Mouse (Mus musculus) retina, postnatal 1 day (tissue): ENCODE measurements around the gene Wnk2.

Experiments used
- DNase-seq: peaks from one replicate; pipeline ENCODE4 v3.0.0-alpha.2; 2012

Wnk2 gene

GRCm38 (mm10) chr13:49175509-49175908 is 27.7 kb upstream of the Wnk2 start:
- DNase-seq = no peak

DNA sequence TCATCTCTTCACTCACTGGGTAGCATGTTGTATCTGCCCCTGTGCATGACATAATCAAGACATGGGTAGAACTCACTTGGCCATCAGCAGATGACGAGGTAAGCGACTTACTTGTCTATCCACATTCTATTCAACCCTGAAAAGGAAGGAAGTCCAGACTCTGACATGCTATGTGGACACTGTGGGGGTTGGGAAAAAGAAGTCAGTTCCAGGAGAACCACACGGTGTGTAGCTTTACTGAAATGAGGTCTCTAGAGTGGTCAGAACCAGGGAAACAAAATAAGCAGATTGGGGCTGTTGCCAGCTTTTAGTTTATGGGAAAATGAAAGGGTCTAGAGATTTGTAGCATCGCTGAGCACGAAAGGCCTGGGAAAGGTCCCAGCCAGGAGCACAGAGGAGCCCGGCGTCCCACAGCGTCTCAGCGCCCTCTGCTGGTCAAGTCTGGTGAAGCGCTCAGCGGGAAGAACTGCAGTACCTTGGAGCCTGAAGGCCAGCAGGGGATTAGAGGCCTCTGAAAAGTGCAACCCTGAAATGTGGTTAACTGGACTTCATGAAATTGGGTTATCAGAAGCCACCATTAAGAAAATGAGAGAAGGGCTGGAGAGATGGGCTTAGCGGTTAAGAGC is 25.3 kb upstream of the Wnk2 start:
- DNase-seq = peak; percentile 89

DNA sequence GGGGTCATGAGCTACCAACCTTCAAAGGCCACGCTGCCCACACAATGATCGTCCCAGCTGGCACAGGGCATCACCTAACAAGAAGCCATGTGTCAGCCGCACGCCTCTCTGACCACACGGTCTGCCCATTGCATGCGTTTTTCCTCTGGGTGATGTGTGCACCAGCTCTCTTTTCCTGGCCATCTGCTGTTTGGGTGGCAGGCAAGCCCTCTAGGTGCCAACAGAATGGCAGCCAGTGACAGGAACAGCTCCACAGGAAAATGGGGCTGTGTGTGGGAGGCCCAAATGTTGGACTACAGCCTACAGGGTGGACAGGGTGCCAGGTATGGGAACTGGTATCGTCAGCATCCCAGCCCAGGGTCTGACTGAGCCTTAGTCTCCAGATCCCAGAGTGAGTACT is 24.5 kb upstream of the Wnk2 start:
- DNase-seq = no peak

- no peak for DNase-seq
Measured at GRCm38 (mm10) chr13:49171729-49172128, 23.9 kb upstream of the Wnk2 start.

DNA sequence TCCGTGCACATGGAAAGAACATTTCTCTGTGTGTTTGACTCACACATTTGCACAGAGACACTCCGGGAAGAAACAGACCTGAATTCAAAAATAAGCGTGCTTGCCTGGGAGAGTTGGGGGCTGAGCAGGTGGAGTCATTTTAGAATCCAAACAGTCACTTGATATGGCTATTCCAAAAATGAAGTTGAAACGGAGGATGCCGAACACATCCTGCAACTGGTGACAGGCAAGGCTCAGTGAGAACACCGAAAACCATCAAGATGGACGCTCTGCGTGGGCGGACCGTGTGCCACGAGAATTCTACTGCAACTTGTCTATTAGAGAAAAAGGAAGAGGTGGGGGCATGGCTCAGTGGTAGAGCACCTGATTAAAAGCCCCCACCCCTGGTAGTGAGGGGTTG is 22.8 kb upstream of the Wnk2 start:
- DNase-seq = no peak

DNA sequence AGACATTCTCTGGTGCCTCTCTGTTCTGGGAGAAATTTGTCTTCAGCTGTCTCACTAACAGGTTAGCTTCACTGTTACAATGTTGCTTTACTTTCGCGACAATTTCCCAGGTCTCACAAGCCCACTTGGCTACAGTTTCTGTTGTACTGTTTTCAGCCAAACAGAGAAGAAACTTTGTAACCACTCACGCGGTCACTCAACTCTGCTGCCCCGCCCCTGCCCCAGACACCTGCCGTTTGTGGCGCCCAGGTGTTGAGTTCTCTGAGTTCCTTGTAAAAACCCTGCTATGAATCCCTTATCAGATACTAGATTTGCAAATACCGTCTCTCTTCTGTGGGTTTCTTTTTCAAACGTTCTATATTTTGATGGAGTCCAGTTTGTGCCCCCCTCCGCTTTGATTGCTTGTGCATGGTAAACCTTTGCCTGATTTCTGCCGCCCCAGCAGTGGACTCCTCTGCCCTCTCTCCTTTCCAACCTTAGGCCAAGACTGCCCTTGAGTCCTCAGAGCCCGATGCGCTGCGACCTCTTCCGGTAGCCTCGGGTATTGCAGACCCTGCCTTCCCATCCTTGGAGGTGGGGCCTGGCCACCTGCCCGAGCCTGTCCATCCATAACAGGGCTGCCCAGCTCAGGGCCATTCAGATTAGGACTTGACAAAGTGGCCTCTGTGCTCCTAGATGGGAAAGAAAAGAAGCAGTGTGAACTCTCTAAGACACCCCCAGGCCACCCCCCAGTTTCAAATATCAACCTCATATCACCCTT is 21.8 kb upstream of the Wnk2 start:
- peak; percentile 89 for DNase-seq

DNA sequence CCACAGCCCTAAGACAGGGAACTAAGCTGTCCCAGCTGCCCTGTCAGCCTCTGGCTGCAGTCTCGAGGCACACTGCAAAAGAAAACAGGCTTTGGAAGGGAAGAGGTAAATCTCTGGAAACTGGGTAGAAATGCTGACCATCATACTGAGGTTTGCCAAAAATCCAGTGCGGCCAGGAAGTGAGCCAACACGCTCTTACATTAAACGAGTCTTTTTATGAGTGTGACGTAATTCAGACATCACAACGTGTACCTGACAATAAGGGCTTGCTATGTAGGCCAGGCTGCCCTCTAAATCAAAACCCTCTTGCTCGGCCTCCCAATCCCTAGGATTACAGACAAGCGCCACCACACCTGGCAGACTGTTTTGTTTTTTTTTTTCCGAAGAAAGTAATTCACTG is 19.3 kb upstream of the Wnk2 start:
- DNase-seq = no peak

GRCm38 (mm10) chr13:49163645-49164044 is 15.8 kb upstream of the Wnk2 start:
- no peak for DNase-seq

DNA sequence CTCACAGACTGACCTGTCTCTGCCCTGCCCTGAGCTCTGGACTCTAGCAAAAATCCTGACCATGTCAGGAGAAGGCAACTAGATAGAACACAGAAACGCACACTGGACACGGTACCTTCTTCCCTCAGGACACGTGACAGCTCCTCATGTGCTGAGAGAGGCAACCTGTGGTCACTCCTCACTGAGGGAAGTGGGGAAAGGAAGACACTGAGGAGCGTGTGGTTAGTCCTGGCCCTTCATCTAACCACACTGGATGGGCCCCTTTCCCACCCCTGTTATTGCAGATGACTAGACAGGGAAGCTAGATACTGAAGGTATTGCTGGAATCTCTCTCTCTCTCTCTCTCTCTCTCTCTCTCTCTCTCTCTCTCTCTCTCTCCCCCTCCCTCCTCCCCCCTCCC is 14.9 kb upstream of the Wnk2 start:
- no peak for DNase-seq

GRCm38 (mm10) chr13:49161236-49161635 is 13.4 kb upstream of the Wnk2 start:
- DNase-seq = no peak

DNA sequence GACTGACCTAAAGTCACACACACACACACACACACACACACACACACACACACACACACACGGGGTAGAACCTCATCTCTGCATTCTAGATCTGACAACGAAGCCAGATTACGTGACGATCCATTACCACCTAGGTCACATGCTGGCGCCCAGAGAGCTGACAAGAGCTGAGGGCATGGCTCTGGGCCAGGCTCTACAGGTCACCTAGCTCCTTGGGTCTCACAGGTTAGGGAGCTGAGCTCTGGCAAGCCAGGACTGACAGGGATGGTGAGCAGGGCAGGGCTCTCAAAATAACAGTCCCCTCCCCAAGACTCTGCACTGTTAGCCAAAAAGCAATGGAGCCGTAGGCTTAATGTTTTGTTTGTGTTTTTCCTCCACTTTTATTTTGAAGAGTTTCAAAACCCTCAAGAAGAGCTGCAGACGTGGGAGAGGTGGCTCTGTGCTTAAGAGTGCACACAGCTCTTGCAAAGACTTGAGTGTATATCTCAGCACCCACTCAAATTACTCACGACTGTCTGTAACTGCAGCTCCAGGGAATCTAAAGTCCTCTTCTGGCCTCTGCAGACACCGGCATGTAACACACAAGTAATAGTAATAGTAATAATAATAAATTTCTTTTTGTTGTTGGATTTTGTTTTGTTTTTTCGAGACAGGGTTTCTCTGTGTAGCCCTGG is 10.4 kb upstream of the Wnk2 start:
- DNase-seq = no peak

DNA sequence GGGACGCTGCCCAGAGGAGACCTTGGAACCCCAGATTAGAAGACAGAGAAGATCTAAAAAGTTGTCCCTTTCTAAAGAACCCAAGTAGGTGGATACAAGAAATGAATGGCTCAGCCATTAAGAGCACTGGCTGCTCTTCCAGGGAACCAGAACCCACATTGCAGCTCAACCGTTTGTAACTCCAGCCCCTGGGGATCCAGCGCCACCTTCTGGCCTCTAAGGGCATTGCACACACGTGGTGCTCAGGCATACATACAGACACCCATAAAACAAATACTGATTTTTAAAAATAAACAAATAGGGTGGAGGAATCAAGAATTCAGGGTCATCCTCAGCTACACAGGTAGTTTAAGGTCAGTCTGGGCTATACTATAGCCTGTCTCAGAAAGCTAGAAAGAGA is 8.8 kb upstream of the Wnk2 start:
- no peak for DNase-seq

DNA sequence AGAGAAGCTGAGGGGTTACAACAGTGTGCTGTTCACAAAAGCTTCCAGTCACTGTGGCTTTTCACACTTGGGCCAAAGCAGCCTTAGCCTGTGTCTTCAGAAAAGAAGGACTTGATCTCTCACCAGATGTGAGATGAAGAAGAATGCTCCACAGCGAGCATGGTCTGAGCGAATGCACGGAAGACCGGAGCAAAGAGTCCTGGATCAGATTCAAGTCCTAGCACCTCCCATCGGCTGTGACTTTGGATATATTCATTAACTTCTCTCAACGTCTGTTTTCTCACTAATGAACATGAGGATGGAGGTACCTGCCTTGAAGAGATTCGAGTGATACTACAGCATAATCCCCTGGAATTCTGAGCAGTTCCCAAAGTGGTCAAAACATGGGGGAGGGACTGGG is 6.8 kb upstream of the Wnk2 start:
- DNase-seq = no peak

GRCm38 (mm10) chr13:49154028-49154427 is 6.2 kb upstream of the Wnk2 start:
- DNase-seq = no peak

- no peak for DNase-seq
Measured at GRCm38 (mm10) chr13:49148687-49149086, 873 bp upstream of the Wnk2 start.

GRCm38 (mm10) chr13:49147007-49147857 is 582 bp downstream of the Wnk2 start:
- peak; percentile 83 for DNase-seq

DNA sequence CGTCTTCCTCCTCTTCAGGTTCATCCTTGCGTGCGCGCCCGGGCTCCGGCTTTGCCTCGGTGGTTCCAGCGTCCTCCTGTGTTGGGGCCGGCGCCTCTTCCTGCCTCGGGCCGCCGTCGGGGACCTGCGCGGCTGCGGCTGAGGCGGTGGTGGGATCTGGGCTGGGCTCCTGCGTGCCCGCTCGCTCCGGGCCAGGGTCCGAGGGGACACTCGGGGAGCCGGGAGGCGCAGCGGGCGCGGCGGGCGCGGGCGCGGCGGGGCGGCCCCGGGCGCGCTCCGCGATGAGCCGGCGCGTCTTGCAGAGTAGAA is 1.2 kb downstream of the Wnk2 start:
- DNase-seq = peak; percentile 26

GRCm38 (mm10) chr13:49146040-49146697 is 1.6 kb downstream of the Wnk2 start:
- peak; percentile 27 for DNase-seq

DNA sequence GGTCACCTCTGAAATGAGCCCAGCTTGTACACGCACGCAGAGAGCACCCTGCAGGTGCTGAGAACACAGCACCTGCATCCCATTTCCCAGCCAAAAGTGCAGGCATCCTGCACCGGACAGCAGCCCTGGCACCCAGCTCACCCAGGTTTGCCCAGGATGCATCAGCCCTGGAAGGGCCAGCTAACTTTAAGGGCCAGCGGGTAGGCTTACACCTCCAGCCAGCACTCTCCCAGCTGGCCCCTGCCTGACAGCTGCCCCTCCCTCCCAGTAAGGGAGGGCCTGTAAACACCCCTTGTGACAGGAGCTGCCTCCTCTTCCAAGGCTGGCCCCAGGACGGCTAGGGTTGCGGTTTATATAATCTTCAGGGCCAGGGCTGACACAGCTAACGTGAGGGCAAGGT is 2.4 kb downstream of the Wnk2 start:
- DNase-seq = peak; percentile 43

DNA sequence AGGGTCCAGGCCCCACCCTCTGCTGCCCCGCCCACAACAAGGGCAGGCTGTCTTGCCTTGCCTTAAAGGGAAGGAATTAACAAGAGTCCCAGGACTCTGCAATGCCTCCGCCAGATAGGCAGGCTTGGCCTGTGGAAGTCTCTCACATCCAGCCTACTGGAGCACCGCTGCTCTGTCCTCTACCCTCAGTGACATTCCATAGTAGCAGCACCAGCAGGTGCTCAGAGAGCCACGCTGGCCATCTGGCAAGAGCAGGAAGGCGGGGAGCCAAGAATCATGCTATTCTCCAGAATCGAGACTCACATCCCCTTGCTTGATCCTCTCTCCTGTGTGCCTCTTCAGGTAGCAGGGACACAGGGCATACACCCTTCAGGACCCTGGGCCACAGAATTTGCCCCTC is 3.4 kb downstream of the Wnk2 start:
- DNase-seq = peak; percentile 26

GRCm38 (mm10) chr13:49143323-49143722 is 4.5 kb downstream of the Wnk2 start:
- DNase-seq = no peak

- no peak for DNase-seq
Measured at GRCm38 (mm10) chr13:49142396-49142795, 5.4 kb downstream of the Wnk2 start.

- no peak for DNase-seq
Measured at GRCm38 (mm10) chr13:49140567-49140966, 7.2 kb downstream of the Wnk2 start.
